Mouse (Mus musculus) ES-E14 (cell line): ENCODE data around the gene Ddx21.

Experiments
- CHD2 ChIP-seq: IDR thresholded peaks from 2 replicates; pipeline ENCODE4 v1.6.1; 2014; ENCODE audit warnings: mild to moderate bottlenecking, low read depth, low read length, inconsistent platforms
- HCFC1 ChIP-seq: IDR thresholded peaks from 2 replicates; pipeline ENCODE4 v1.6.1; 2012; ENCODE audit warnings: low read length, inconsistent platforms, borderline replicate concordance; ENCODE audit not compliant: insufficient read depth
- MAFK ChIP-seq: IDR thresholded peaks from 2 replicates; pipeline ENCODE4 v1.6.1; 2014; ENCODE audit warnings: mild to moderate bottlenecking, low read depth, low read length, inconsistent platforms; ENCODE audit not compliant: insufficient read depth
- ZC3H11A ChIP-seq: IDR thresholded peaks from 2 replicates; pipeline ENCODE4 v1.6.1; 2012; ENCODE audit warnings: low read depth, mild to moderate bottlenecking, inconsistent platforms, low read length, borderline replicate concordance

DNA sequence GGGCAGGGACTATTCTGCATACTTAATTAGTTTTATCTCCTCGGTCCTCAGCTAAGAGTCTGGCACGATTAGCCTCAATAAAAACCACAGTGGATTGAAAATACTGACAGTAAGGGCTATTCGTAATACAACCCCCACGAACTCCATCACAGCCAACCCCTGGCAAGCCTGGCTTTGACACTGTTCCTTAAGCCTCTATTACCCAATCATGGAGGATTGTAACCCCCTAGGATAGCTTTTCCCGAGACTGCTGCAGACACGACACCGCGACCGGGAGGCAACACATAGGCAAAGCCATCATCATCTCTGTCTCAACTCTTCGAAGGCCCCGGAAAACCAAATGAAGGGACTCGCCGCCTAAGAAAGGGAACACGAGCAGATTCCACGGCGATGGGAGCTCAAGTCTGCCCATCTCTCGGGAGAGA, 48.3 kb upstream of the Ddx21 start:
- TF ChIP-seq MAFK (no peak), ZC3H11A (no peak), HCFC1 (no peak), CHD2 (no peak)
